In the genomic region with DNA sequence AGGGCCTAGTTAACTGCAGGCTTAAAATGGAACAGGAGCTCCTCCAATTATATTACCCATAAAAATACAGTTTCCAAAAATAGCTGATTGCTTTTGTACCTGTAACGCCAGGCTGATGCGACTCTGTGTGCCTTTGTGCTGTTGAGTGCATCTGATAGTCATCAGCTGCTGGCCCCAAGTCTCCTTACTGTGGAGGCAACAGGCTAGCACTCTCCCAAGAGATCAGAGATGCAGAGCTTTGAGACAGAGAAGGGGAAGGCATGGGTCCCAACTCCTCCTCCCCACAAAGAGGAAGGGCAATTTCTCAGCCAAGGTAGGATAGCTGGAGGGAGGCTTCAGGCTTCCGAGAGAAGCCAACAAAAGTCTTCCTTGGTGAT, we compare ENCODE assay signal across 10 mouse cellular contexts.
DNase-seq lines count a peak whose midpoint lies in the region; ATAC-seq and TF ChIP-seq lines count a peak whose summit lies in the region.
"Had no signal": no experiment of that assay in that cellular context is flagged by ENCODE, and none has a peak within 500 bp of the region (broad histone marks: within the 10 kb centered on the region; RNA-seq: fewer than 3 reads in every experiment).

No protein-coding gene starts in this region.

- TF ChIP-seq POLR2A in small intestine, adult 2 months (IDR thresholded peaks at IDR 0.05; ENCODE audit: low read depth, low read length): no peak

- DNase-seq in forebrain, postnatal 0 days: no peak
- no peak for DNase-seq in forebrain, embryonic 14.5 days (ENCODE audit: low spot score)
- no peak for DNase-seq in lung, postnatal 0 days (ENCODE audit: low spot score)
- no peak for DNase-seq in lung, postnatal 36 days
- peak; percentile 19 to 20 for DNase-seq in heart, postnatal 14 days
- no peak for DNase-seq in thymus, postnatal 14 days
- no peak for DNase-seq in frontal cortex, postnatal 25 days (ENCODE audit: low spot score in 2 of 2)
- DNase-seq: liver, postnatal 0 days had no signal

- H3K9me3 ChIP-seq in forebrain, postnatal 0 days (ENCODE audit: low read length): no peaks in the 10 kb centered on the region
- no peaks in the 10 kb centered on the region for H3K9me3 ChIP-seq in forebrain, embryonic 14.5 days (replicated peaks; ENCODE audit: control insufficient read depth, low read length)
- H3K9me3 ChIP-seq in lung, postnatal 0 days (ENCODE audit: low read length): no peaks in the 10 kb centered on the region
- H3K9me3 ChIP-seq: neural tube, embryonic 12.5 days had no signal

- TF ChIP-seq CTCF in forebrain, postnatal 0 days (IDR thresholded peaks at IDR 0.05; ENCODE audit: low read depth): no peak
- no peak for TF ChIP-seq CTCF in lung, postnatal 0 days (IDR thresholded peaks at IDR 0.05)
- TF ChIP-seq CTCF in small intestine, adult 2 months (IDR thresholded peaks at IDR 0.05; ENCODE audit: extremely low read depth, insufficient read length, insufficient replicate concordance, low read depth, low read length): no peak

- no peak; the same call in 1 of the 2 replicates for ATAC-seq in forebrain, postnatal 0 days
- no peak for ATAC-seq in forebrain, embryonic 14.5 days
- ATAC-seq in lung, postnatal 0 days: 0 out of 2 replicates have a peak, but pooled peaks have one; percentile 21
- ATAC-seq: liver, postnatal 0 days had no signal

- no peak overlapping the region for H3K4me2 ChIP-seq in forebrain, postnatal 0 days (ENCODE audit: low read depth)
- H3K4me2 ChIP-seq in forebrain, embryonic 14.5 days (ENCODE audit: low read length): no peak overlapping the region
- no peak overlapping the region for H3K4me2 ChIP-seq in lung, postnatal 0 days (replicated peaks; ENCODE audit: low read depth, low read length)
- H3K4me2 ChIP-seq: neural tube, embryonic 12.5 days had no signal

- H3K4me1 ChIP-seq in forebrain, postnatal 0 days (ENCODE audit: insufficient read depth): 0 out of 2 replicates have a peak, but pooled peaks cover 3% of the 10 kb centered on the region
- H3K4me1 ChIP-seq in forebrain, embryonic 14.5 days (ENCODE audit: control insufficient read depth, insufficient read depth, low read length): no peaks in the 10 kb centered on the region; the same call in 1 of the 2 replicates
- H3K4me1 ChIP-seq in lung, postnatal 0 days (ENCODE audit: insufficient read depth, low read depth, low read length): no peaks in the 10 kb centered on the region
- H3K4me1 ChIP-seq in small intestine, adult 2 months (ENCODE audit: control insufficient read depth, insufficient read depth, insufficient read length, low read length): peaks cover 5% of the 10 kb centered on the region; the same call in 1 of the 2 replicates

- H3K4me3 ChIP-seq in forebrain, postnatal 0 days (ENCODE audit: low read depth, low read length): no peak overlapping the region
- H3K4me3 ChIP-seq in forebrain, embryonic 14.5 days (ENCODE audit: low read depth, low read length): no peak overlapping the region
- no peak overlapping the region for H3K4me3 ChIP-seq in lung, postnatal 0 days (ENCODE audit: low read depth, low read length)
- no peak overlapping the region for H3K4me3 ChIP-seq in small intestine, adult 2 months (ENCODE audit: low read depth, low read length)
- H3K4me3 ChIP-seq: neural tube, embryonic 12.5 days had no signal

- intact Hi-C loops in heart, postnatal 14 days (cut with DNase I): no loop called here

- no peaks in the 10 kb centered on the region for H3K36me3 ChIP-seq in forebrain, postnatal 0 days (ENCODE audit: insufficient read depth)
- H3K36me3 ChIP-seq in forebrain, embryonic 14.5 days (ENCODE audit: control insufficient read depth, insufficient read depth, low read length): no peaks in the 10 kb centered on the region
- H3K36me3 ChIP-seq in lung, postnatal 0 days (ENCODE audit: insufficient read depth, low read length): no peaks in the 10 kb centered on the region
- H3K36me3 ChIP-seq in small intestine, adult 2 months (ENCODE audit: control insufficient read depth, insufficient read depth, low read length): no peaks in the 10 kb centered on the region
- H3K36me3 ChIP-seq: neural tube, embryonic 12.5 days had no signal

- H3K27me3 ChIP-seq in forebrain, postnatal 0 days (ENCODE audit: insufficient read depth, low read length): no peaks in the 10 kb centered on the region
- H3K27me3 ChIP-seq in forebrain, embryonic 14.5 days (replicated peaks; ENCODE audit: control insufficient read depth, insufficient read depth, low read length): no peaks in the 10 kb centered on the region
- no peaks in the 10 kb centered on the region for H3K27me3 ChIP-seq in lung, postnatal 0 days (replicated peaks; ENCODE audit: insufficient read depth, low read length)
- H3K27me3 ChIP-seq in small intestine, adult 2 months (ENCODE audit: control insufficient read depth, insufficient read depth, low read length): no peaks in the 10 kb centered on the region
- H3K27me3 ChIP-seq: neural tube, embryonic 12.5 days had no signal

- no peak for TF ChIP-seq EP300 in lung, postnatal 0 days (IDR thresholded peaks at IDR 0.05)

- peak overlapping the region; percentile 17 for H3K27ac ChIP-seq in forebrain, postnatal 0 days (ENCODE audit: low read depth, low read length)
- no peak overlapping the region for H3K27ac ChIP-seq in forebrain, embryonic 14.5 days (ENCODE audit: low read depth, low read length)
- peak overlapping the region; percentile 48; the same call in 1 of the 2 replicates for H3K27ac ChIP-seq in lung, postnatal 0 days (ENCODE audit: low read length)
- H3K27ac ChIP-seq in small intestine, adult 2 months (ENCODE audit: insufficient read depth, low read depth, low read length): peak overlapping the region; percentile 36; the same call in 1 of the 2 replicates
- H3K27ac ChIP-seq: neural tube, embryonic 12.5 days had no signal

- 65% methylated on average over 3 of the region's 3 CpGs for WGBS in forebrain, postnatal 0 days
- 77% methylated on average over 3 of the region's 3 CpGs for WGBS in forebrain, embryonic 14.5 days
- WGBS in lung, postnatal 0 days: 44% methylated on average over 3 of the region's 3 CpGs
- 69% methylated on average over 3 of the region's 3 CpGs for WGBS in small intestine, adult 2 months

- H3K9ac ChIP-seq in forebrain, postnatal 0 days: no peak overlapping the region
- H3K9ac ChIP-seq in forebrain, embryonic 14.5 days (ENCODE audit: low read length): no peak overlapping the region
- no peak overlapping the region for H3K9ac ChIP-seq in lung, postnatal 0 days (replicated peaks; ENCODE audit: low read depth)
- H3K9ac ChIP-seq: liver, postnatal 0 days; neural tube, embryonic 12.5 days had no signal

Comparison
In these comparisons a context has a peak if more than half of its experiments do, and no peak if none do; other contexts are left out.
1. DNase-seq: peak in heart, postnatal 14 days (2 of 2); none in forebrain, postnatal 0 days (single experiment), forebrain, embryonic 14.5 days (single experiment), lung, postnatal 0 days (single experiment), lung, postnatal 36 days (single experiment), thymus, postnatal 14 days (single experiment) and frontal cortex, postnatal 25 days (0 of 2).